Mouse (Mus musculus) cerebellum, postnatal 36 days (tissue): Measurements from ENCODE around the gene BC005537.
"Not testable (repeated sequence)": the region's sequence is repeated elsewhere in the genome, so short reads cannot be mapped to it uniquely, and the experiment has no call there.

ENCODE experiments used
- DNase-seq, 2 experiments: peaks; one replicate each; pipeline ENCODE4 v3.0.0; 2021 to 2022; ENCODE audit warnings: mixed read lengths in 2 of 2

BC005537 gene

GRCm38 (mm10) chr13:24801308-24801921 is at the start of gene BC005537:
TSS of gene BC005537 (plus strand) at chr13:24801657.
- DNase-seq, result peak; percentile 42 to 57

- no peak for DNase-seq
Measured at GRCm38 (mm10) chr13:24756756-24757155, 44.7 kb upstream of the BC005537 start.

DNA sequence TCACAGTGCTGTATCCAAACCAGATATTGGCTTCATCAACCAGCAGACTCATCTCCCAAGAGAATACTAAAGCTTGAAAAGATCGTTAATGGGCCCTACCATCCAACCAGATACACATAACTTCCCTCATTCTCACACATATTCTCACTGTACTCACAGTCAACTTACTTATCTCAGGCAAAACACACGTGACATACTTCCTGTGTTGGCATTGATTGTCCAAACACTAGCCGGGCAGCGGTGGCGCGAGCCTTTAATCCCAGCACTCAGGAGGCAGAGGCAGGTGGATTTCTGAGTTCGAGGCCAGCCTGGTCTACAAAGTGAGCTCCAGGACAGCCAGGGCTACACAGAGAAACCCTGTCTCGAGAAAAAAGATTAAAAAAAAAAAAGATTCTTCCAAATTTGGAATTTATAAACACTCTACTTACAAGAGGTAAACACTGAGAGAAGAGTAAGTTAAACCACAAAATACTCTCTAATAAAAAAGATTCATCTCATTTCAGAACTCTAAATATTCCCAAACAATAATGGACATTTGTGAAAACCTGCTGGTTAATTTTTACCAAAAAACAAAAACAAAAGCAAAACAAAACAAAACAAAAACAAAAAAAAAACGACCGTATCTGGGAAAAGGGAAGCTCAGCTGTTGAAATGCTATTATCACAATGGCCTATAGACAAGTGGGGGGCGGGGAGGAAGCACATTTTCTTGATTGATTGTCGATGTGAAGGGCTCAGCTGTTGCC is 43.5 kb upstream of the BC005537 start:
- DNase-seq, result no peak

DNA sequence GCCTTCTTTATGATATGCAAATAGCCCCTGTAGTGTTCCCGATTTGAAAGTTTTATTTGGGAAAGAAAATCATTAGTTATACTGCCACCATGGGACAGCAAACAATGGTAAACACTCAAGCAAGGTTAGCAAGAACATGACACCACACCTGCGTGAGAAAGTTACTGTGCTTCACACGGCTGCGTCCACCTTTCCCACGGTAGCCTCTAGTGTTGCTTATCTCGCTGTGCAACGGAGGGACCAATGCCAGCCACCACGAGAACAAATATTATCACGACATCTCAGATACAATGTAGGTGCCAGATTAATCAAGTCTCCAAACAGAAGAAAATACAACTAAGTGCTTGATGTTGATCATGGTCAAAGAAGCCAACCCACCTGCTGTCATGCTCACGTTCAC is 42.0 kb upstream of the BC005537 start:
- no peak for DNase-seq

DNA sequence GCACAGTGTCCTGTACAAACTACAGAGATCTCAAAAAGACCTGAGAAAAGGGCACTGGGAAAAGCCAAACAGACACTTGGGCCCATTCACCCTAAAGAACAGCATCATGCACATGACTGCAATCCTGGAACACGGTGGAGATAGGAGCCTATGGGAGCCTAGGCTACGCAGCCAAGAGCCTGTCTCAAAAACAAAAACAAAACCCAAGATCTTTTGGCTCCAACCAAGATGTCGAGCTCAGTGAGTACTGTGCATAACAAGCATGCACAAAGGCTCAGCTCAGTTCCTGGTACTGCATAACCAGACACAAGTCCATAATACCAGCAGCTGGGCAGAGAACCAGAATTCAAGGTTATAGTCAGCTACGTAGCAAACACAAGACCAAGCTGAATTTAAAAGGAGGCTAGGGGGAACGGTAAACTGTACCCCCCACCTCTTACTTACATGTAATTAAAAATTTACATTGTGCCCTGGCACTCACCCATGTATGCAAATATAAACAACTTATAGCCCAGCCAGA is 41.0 kb upstream of the BC005537 start:
- DNase-seq, result no peak

DNA sequence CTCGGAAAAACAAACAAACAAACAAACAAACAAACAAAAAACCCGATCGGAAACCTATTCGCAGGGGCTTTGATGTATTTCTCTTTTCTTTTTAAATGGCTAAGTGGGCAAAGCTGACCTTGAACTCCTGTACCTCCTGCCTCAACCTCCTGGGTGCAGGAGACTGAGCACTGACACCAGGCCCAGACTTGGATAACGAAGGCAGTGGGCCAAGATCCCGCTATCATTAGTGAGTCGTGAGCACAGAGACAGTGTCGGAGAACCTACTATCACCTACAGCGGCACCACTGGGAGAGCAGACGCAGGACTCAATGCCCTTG is 40.4 kb upstream of the BC005537 start:
- no peak for DNase-seq

DNA sequence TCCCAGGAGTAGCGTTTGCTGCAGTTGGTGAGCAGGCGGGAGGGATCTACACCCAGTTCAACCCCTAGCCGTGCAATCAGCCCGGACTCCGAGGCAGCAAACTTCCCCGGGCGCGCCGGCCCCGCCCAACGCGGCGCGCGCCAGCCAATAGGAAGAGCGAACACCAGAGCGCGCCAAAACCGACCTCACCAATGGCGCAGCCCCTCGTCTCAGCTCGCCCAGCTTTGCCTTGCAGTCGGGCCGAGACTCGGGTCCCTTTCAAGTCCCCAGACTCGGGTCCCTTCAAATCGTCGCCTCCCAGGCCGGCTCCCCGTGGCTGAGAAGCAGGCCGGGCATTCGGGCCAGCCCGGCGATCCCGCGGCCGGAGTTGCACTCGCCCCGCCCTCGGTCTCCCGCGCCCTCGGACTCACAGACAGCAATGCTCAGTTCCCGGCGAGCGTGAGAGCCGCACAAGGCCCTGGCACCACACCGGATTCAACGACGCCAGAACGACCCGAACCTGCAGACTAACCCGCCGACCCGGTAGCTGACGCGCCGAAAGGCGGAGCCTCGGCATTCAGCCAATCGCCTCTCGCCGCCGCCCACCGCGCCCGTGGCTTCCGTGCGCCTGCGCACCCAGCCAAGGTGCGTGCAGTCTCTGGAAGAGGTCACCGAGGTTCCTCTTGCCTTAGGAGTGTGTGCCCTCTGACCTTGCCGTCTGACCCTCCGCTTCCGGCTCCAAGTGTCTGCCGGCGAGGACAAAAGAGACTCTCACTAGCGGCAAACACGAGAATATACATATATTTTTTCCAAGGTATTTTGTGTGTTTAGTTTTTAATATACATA is 39.8 kb upstream of the BC005537 start, which contains the start of gene Gmnn:
TSS of gene Gmnn (minus strand) at position 521 of the 825 bp plus-strand sequence.
- peak; percentile 78 to 84 for DNase-seq

GRCm38 (mm10) chr13:24762254-24762653 is 39.2 kb upstream of the BC005537 start:
- DNase-seq, result no peak

DNA sequence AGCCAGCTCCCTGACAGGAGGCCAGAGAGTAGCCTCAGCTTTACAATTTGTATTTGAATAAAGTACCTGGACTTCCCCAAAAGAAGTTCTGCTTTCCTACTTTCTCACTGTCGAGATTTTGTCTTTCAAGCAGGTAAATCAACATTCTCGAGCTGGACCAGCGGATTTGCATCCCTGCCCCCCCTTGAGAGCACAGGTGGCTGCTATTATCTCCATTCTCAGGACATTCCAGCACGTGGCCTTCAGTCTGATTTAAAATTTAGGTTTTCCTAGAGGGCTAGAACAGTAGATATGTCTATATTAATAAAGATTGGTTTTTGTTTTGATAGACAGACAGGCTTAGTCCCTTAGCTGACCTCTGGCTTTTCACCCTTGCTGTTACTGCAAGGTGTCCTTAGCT is 33.6 kb upstream of the BC005537 start:
- DNase-seq, result not testable (repeated sequence)

DNA sequence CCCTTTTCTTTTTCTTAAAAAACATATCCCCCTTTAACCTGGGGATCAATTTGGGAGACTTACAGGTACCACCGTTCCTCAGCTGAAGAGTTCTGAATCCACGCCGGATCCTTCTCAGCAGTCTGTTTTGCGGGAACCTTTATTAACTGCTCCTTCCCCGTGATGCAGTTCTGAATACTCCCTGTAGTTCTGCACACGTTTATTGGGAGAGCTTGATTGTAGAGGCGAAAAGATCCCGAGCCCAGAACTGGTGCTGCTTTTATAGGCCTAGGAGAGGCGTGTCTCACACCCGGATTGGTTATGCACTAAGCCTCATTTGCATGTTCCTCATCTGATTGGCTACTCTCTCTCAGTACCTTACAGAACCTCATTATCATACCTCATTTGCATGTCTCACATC is 30.0 kb upstream of the BC005537 start:
- DNase-seq, result not testable (repeated sequence)

- peak; percentile 36 to 57 for DNase-seq
Measured at GRCm38 (mm10) chr13:24776146-24776844, 25.2 kb upstream of the BC005537 start.

- no peak for DNase-seq
Measured at GRCm38 (mm10) chr13:24778026-24778425, 23.4 kb upstream of the BC005537 start.

DNA sequence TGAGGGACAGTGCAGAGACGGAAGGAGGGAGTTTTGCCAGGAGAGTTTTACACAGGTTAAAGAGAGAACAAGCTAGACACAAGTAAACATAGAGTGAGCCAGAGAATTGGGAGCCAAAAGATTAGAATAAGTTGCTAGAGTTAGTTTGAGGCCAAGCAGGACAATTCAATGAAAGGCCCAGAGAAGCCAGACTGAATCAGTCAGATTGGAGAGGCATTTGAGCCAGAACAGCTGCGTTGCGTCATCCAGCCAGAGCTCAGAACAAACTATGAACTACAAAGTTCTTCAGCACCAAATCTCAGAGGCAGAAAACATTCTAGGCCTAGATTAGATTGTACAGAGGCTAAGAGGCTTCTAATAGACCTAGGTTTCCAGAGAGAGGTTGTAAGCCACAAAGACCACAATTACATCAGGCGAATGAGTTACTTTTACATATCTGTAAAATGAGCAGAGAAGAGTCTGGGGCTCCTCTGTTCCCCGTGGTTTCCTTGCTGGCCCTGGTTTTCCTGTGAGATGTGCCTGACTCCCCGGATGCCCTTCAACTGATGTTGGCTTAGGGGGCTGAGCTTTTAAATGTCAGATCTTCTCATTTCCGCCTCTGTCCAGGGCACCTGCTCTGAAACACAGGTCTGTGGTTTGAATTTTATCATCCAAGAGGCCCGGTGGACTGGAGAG is 22.6 kb upstream of the BC005537 start:
- no peak for DNase-seq

GRCm38 (mm10) chr13:24781916-24782315 is 19.5 kb upstream of the BC005537 start:
- DNase-seq, result no peak

- DNase-seq, result peak; percentile 61 to 64
Measured at GRCm38 (mm10) chr13:24786014-24786490, 15.4 kb upstream of the BC005537 start.

DNA sequence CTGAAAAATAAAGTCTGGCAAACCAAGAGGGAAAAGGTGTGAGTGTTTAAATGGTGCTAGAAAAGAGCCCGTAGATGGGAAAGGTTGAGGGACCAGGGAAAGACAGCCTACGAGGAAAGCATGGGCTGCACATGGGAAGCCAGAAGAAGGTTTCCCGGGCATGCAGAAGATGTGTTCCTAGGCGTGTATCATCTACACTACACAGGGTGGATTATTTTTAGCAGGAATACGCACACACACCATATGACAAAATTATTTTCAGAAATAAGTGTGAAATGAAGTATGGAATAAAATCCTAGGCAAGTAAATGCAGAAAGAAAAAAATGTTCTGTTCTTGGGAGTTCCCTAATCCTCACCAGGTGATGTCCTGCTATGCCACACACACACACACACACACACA is 14.0 kb upstream of the BC005537 start:
- no peak for DNase-seq

DNA sequence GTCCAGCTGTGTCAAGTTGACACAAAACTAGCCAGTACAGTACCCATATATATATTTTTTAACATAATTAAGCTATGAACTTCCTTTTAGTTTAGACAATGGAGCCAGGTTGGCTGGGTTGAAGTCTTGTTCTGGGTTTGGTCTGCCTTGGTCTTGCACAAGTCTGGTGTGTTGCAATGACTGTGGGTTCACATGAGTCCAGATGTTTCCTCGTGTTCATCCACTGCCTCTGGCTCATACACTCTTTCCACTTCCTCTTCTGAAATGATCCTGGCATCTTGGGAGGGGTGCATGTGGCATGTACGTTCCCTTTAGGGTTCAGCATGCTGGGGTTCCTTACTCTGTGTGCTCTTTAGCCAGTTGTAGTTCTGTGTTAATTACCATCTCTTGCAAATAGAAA is 10.1 kb upstream of the BC005537 start:
- no peak for DNase-seq

DNA sequence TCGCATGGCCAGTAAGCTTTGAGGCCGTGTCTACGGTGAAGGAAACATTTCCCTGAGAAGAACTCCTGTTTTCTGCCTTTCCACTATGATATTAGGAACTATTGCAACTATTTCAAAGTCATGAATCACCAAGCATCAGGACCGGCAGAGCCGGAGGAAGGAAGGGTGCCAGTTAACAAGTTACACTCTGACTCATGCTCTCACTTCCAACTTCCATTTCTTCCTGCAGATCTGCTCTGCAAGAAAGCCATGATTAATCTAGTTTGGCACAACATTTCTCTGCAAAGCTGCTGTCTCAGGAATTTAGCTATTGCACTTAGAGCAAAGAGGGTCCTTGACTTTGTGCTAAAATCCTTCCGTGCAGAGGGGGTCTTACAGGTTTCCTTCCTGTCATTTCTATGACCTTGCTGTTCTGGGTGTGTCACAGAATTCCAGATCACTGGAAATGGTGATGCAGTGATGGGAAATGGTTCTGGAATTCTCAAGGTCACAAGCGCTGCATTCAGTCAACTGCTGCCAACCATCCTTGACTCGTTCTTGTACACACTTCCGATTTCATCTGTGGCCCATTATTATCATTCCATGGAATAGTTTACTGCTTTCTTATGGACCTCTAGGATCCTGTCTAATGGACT is 8.9 kb upstream of the BC005537 start:
- DNase-seq, result no peak

DNA sequence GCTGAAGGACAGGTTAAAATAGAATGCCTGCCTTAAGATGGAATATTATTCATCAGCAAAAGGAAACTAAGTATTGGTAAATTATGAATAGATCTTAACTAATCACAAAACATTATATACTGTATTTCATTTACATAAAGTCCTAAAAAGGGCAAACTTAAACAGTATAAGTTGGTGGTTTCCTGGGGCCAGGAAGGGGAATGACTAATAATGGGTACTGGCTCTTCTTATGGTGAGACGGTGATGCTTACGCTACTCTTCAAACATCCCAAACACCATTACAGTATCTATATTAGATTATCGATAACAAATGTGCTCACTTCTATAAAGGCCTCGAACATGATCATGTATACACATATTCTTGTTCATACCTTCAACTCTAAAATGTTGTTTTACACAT is 2.8 kb upstream of the BC005537 start:
- DNase-seq, result no peak

DNA sequence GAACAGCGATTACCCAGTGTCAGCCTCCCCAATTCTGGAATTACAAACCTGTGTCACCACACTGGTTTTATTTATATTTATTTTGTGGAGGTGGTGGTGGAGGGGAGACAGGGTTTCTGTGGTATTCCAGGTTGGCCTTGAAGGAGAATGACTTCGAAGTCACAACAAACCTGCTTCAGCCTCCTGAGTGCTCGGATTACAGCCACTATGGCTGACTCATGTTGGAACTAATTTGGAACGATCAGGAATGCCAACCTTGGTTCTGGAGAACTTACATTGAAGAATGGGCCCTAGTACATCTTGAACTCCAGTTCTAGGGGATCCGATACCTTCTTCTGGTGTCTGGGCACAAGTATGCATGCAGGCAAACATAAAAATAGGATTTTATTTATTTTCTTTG is 2.1 kb upstream of the BC005537 start:
- peak in 1 of 2 experiments; percentile 17 for DNase-seq

DNA sequence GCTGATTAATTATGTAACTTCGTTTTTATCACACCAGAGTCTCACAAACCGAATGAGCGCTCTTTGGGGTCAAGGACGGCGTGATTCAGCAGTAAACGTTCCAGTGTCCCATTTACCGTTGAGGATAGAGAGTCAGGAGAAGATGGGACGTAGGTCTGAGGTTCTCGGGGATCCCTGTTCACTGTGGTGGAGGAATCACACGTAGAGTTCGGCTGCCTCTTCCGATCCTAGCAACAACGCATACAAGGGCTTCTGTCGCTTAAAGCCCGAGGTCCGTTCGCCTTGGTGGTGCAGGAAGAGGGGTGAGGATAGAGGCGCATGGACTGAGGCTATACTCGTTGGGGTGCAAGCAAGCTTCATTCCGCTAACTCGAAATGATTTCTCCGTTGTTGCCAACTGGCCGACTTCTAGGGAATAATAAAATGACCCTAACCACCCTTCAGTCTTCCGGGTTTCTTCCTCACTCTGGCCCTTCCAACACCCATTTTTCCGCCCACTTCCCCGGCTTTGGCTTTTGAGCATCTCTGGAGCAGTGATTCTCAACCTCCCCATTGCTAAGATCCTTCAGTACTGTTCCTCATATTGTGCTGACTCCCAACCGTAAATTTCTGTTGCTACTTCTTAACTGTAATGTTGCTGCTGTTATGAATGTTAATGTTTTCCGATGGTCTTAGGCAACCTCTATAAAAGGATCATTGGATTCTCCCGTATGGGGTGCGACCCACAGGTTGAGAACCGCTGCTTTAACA is 1.4 kb upstream of the BC005537 start:
- DNase-seq, result peak; percentile 39 to 59
